Mouse (Mus musculus): ENCODE measurements around the gene Man1a. TPM values are rescaled to one million over a fixed set of nuclear protein-coding genes. Genes with fewer than 3 reads are reported as not detected.

Gene Man1a
- total and polyA plus RNA-seq, 2 experiments from 2014 or later, result 3.3 to 17.6 TPM

DNA sequence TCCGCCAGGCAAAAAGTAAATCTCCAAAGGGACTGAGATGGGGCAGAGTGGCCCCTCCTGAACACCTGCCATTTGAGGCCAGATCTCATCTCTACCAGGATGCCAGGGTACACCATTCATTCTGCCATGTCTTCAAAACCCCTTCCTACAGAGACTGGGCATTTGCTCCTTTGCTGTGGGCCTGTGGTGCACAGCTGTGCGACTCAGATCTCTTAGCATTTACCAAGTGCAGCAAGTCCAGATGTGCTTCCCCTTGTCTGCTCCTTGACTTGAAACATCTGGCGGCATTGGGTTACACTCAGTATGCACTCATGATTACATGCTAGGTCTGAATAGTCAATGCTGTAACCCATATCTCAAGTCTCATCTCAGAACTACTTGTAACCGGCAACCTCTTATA, 28.5 kb downstream of the Man1a start:
- ATAC-seq (ENCODE audit: insufficient read depth, low read depth) (no peak), DNase-seq (ENCODE audit: low spot score) (no peak)
- Histone ChIP-seq H3K9me3 (replicated peaks; ENCODE audit: control insufficient read depth, low read length) (no peaks in the 10 kb centered on the region), H3K4me3 (ENCODE audit: low read depth, low read length) (no peak overlapping the region), H3K4me1 (ENCODE audit: control insufficient read depth, insufficient read depth) (no peaks in the 10 kb centered on the region), H3K27me3 (ENCODE audit: control insufficient read depth, insufficient read depth, low read length) (no peaks in the 10 kb centered on the region), H3K9ac (replicated peaks; ENCODE audit: low read depth, low read length) (no peak overlapping the region), H3K4me2 (ENCODE audit: low read depth, low read length) (no peak overlapping the region), H3K36me3 (replicated peaks; ENCODE audit: control insufficient read depth, insufficient read depth, low read length) (no peaks in the 10 kb centered on the region), H3K27ac (ENCODE audit: low read depth) (no peak overlapping the region)
- no peak for TF ChIP-seq EP300 (IDR thresholded peaks at IDR 0.05; ENCODE audit: low read depth)
- no peak for TF ChIP-seq CTCF (IDR thresholded peaks at IDR 0.05; ENCODE audit: low read depth)
- WGBS, result 77% methylated on average over 4 of the region's 4 CpGs

DNA sequence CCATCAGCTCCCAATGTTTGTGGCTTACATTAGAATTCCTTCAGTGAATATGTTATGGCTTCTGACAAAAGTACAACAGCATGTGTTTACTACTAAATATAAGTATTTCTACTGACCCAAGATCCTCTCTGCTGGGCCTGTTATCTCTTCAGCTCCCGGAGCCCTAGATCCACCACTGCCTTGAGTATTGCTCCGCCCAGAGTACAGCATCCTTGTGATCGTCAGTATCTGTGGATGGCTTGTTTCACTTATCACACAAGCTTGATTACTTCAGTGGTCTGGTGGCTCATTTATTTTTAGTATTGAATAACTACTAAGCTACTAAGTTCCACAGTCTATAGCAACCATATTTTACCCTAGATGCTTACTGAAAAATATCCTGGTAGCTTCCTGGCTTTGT, 33.1 kb downstream of the Man1a start:
- H3K9me3 ChIP-seq (replicated peaks; ENCODE audit: control insufficient read depth, low read length), result no peaks in the 10 kb centered on the region
- ATAC-seq (ENCODE audit: insufficient read depth, low read depth) (no peak), DNase-seq (ENCODE audit: low spot score) (no peak)
- H3K36me3 ChIP-seq (replicated peaks; ENCODE audit: control insufficient read depth, insufficient read depth, low read length), result no peaks in the 10 kb centered on the region
- H3K4me3 ChIP-seq (ENCODE audit: low read depth, low read length), result no peak overlapping the region
- H3K27me3 ChIP-seq (ENCODE audit: control insufficient read depth, insufficient read depth, low read length), result no peaks in the 10 kb centered on the region
- 46% methylated on average over 3 of the region's 3 CpGs for WGBS
- no peak overlapping the region for H3K9ac ChIP-seq (replicated peaks; ENCODE audit: low read depth, low read length)
- no peak overlapping the region for H3K27ac ChIP-seq (ENCODE audit: low read depth)
- TF ChIP-seq EP300 (IDR thresholded peaks at IDR 0.05; ENCODE audit: low read depth), result no peak
- no peak for TF ChIP-seq CTCF (IDR thresholded peaks at IDR 0.05; ENCODE audit: low read depth)
- no peak overlapping the region for H3K4me2 ChIP-seq (ENCODE audit: low read depth, low read length)
- peaks cover 25% of the 10 kb centered on the region for H3K4me1 ChIP-seq (ENCODE audit: control insufficient read depth, insufficient read depth)

DNA sequence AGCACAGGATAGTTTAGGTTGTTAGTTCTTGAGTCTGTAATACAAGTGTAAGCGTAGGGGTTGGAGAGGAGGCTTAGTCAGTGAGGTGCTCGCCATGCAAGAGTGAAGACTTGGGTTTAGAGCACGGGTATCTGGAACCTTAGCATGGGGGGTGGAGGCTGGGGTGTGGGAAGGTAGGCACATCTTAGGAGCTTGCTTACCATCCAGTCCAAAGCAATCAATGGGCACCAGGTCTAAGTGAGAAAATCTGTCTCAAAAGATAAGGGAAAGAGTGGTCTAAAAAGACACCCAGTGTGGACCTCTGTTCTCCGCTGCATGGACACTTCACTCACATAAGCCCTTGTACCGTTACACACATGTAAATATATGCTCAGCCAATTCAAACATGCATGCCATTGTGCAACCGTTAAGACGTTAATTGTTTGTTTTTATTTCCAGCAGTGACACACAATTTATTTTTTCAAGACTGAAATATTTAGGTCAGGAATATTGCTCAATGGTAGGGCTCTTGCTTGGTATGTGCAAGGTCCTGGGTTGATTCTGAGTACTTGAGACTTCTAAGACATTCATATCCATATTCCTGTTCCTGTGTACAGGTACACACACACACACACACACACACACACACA, 34.1 kb downstream of the Man1a start:
- TF ChIP-seq CTCF (IDR thresholded peaks at IDR 0.05; ENCODE audit: low read depth), result no peak
- no peak for TF ChIP-seq EP300 (IDR thresholded peaks at IDR 0.05; ENCODE audit: low read depth)
- 91% methylated on average over 7 of the region's 7 CpGs for WGBS
- Histone ChIP-seq H3K4me3 (ENCODE audit: low read depth, low read length) (no peak overlapping the region), H3K9me3 (replicated peaks; ENCODE audit: control insufficient read depth, low read length) (no peaks in the 10 kb centered on the region), H3K9ac (replicated peaks; ENCODE audit: low read depth, low read length) (no peak overlapping the region), H3K27ac (ENCODE audit: low read depth) (no peak overlapping the region), H3K27me3 (ENCODE audit: control insufficient read depth, insufficient read depth, low read length) (no peaks in the 10 kb centered on the region), H3K4me1 (ENCODE audit: control insufficient read depth, insufficient read depth) (peaks cover 29% of the 10 kb centered on the region), H3K36me3 (replicated peaks; ENCODE audit: control insufficient read depth, insufficient read depth, low read length) (no peaks in the 10 kb centered on the region), H3K4me2 (ENCODE audit: low read depth, low read length) (no peak overlapping the region)
- no peak for ATAC-seq (ENCODE audit: insufficient read depth, low read depth)
- DNase-seq (ENCODE audit: low spot score), result no peak

DNA sequence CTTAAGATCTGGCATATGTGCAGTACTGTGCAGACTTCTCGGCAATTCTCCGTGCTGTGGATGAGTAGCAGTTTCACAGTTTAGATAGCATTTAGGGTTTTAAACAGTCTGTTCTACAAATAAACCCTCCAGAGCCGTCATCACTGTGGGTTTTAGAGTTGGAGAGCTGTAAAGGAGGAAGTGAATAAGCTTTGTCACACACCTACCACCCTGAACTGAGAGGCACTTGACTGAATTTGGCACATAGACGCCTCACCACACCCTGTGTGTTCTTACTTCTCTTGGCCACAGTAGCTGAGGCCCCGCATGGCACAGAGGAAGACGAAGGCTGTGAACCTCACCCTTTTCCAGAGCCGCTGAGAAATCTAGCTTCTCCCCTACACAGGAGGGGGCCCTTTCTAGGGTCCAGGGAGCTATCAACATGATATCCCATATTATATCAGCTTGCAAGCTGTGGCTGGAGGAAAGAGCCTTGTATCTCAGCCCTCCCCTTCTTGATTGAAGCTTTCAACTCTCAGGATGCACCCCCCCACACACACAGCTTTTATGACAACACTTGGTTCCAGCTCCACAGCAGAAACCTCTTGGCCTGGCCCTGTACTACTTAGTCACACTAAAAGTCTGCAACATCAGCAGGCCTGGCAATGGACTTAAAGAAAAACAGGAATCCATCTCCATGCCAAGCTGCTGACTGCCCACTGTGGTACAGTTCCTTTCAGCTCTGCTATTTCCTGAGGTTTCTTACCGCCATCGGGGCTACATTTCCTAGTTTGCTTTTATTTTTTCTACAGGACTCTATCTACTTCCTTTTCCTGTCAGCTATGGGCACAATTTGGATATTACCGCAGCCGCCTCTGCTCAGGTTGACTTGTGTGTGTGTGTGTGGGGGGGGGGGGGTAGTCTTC, 35.9 kb downstream of the Man1a start:
- no peaks in the 10 kb centered on the region for H3K36me3 ChIP-seq (replicated peaks; ENCODE audit: control insufficient read depth, insufficient read depth, low read length)
- H3K9me3 ChIP-seq (replicated peaks; ENCODE audit: control insufficient read depth, low read length), result no peaks in the 10 kb centered on the region
- peak; percentile 62 for ATAC-seq (ENCODE audit: insufficient read depth, low read depth)
- no peak overlapping the region for H3K4me3 ChIP-seq (ENCODE audit: low read depth, low read length)
- H3K27me3 ChIP-seq (ENCODE audit: control insufficient read depth, insufficient read depth, low read length), result no peaks in the 10 kb centered on the region
- DNase-seq (ENCODE audit: low spot score), result peak; percentile 47
- peak overlapping the region; percentile 73 for H3K27ac ChIP-seq (ENCODE audit: low read depth)
- H3K4me1 ChIP-seq (ENCODE audit: control insufficient read depth, insufficient read depth), result peaks cover 29% of the 10 kb centered on the region
- H3K9ac ChIP-seq (replicated peaks; ENCODE audit: low read depth, low read length), result no peak overlapping the region; the same call in 1 of the 2 replicates
- H3K4me2 ChIP-seq (ENCODE audit: low read depth, low read length), result peak overlapping the region; percentile 31; the same call in 1 of the 2 replicates
- WGBS, result 29% methylated on average over 11 of the region's 11 CpGs
- TF ChIP-seq CTCF (IDR thresholded peaks at IDR 0.05; ENCODE audit: low read depth) (no peak), EP300 (IDR thresholded peaks at IDR 0.05; ENCODE audit: low read depth) (no peak)

DNA sequence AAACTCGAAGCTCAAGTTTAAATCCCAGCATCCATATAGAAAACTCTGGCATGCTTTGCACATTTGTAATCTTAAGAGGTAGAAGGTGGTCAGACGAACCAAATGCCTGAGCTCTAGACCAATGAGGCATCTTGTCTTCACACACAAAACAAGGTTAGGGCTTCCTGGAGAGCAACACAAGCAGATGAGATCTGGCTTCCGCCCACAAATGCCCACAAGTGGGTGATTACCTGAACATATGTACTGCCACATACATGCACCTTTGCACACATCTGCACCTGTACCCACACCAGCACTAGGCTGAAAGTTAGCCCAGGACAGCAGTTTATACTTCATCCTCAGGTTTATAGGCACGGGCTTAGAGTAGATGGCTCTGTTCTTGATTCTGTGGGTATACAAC, 36.7 kb downstream of the Man1a start:
- Histone ChIP-seq H3K27ac (ENCODE audit: low read depth) (peak overlapping the region; percentile 73), H3K27me3 (ENCODE audit: control insufficient read depth, insufficient read depth, low read length) (no peaks in the 10 kb centered on the region), H3K9ac (replicated peaks; ENCODE audit: low read depth, low read length) (no peak overlapping the region), H3K4me2 (ENCODE audit: low read depth, low read length) (peak overlapping the region; percentile 31; the same call in 1 of the 2 replicates), H3K9me3 (replicated peaks; ENCODE audit: control insufficient read depth, low read length) (no peaks in the 10 kb centered on the region), H3K4me3 (ENCODE audit: low read depth, low read length) (no peak overlapping the region), H3K36me3 (replicated peaks; ENCODE audit: control insufficient read depth, insufficient read depth, low read length) (no peaks in the 10 kb centered on the region), H3K4me1 (ENCODE audit: control insufficient read depth, insufficient read depth) (peaks cover 29% of the 10 kb centered on the region)
- DNase-seq (ENCODE audit: low spot score) (no peak), ATAC-seq (ENCODE audit: insufficient read depth, low read depth) (no peak)
- WGBS, result 74% methylated on average over 4 of the region's 4 CpGs
- TF ChIP-seq EP300 (IDR thresholded peaks at IDR 0.05; ENCODE audit: low read depth), result no peak
- TF ChIP-seq CTCF (IDR thresholded peaks at IDR 0.05; ENCODE audit: low read depth), result no peak

Measured in heart, postnatal 0 days (tissue).